Mouse (Mus musculus) layer of hippocampus, postnatal 10 days (tissue): ENCODE data around the gene Dmpk. TPM values are rescaled to one million over a fixed set of nuclear protein-coding genes. Genes with fewer than 3 reads are reported as not detected.

ENCODE experiments used
- DNase-seq, 2 experiments: peaks; one replicate each; pipeline ENCODE4 v3.0.0; 2021; ENCODE audit warnings: low spot score in 2 of 2
- total RNA-seq, 2 experiments: library from RNA; stranded (reverse); gene quantifications; 2 replicates each; pipeline ENCODE4 v1.2.3; 2021

The Dmpk gene
- total RNA-seq, 2 experiments from 2014 or later: 33.3 to 37.2 TPM

DNA sequence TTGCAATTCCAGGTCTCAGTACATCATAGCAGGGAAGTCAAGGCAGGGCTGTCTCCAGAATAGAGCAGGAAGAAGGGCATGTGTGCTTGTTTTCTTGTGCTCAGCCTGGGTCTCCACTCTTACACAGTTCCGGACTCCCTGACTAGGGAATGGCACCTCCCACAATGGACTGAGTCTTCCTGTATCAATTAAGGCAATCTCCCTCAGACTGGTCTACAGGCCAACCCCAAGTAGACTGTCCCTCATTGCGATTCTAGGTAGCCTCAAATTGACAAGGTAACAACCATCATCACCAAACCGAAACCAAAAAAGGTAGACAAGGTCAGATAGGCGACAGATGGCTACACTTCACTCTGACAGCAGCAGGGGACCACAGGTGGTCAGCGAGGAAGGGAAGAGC is 8.4 kb upstream of the Dmpk start:
- no peak for DNase-seq

- DNase-seq: peak; percentile 96
These were observed 7.7 kb upstream of the Dmpk start, which contains the start of gene Dmwd for GRCm38 (mm10) chr7:19075723-19076585. Gene Dmwd (plus strand): TSS chr7:19076227.

DNA sequence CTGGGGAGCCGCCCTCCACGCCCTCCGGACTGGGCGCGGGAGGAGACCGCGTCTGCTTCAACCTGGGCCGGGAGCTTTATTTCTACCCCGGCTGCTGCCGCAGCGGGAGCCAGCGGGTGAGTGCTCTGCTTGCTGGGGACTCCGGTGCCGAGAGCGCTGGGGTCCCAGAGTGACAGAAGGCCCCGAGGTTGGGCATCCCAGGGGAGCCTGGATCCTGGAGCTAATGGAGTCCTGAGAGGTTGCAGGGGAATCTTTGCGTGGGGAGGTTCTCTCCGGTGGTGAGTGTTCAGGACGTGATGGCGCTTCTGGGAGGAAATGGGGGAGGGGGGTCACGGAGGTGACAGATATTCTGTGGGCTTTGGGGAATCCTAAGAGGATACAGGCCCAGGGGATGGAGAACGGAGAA is 7.1 kb upstream of the Dmpk start:
- DNase-seq: peak; percentile 40 to 51

DNA sequence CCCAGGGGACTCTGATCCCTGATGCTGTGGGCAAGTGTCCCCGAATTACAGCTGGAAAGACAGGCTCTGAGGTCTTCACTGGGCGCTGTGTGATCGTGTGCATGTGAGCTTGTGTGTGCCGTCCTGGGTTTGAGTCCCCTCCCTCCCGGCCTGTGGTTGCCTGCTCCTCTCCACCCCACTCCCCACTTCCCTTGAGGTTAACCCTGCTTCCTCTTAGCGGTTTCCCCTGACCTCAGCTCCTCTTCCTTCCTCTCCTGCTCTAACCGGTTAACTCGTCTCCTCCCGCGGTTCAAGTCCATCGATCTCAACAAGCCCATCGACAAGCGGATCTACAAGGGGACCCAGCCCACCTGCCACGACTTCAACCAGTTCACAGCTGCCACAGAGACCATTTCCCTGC is 5.9 kb upstream of the Dmpk start:
- DNase-seq: peak in 1 of 2 experiments; percentile 35

- no peak for DNase-seq
These were observed 4.9 kb upstream of the Dmpk start for GRCm38 (mm10) chr7:19078732-19079131.

DNA sequence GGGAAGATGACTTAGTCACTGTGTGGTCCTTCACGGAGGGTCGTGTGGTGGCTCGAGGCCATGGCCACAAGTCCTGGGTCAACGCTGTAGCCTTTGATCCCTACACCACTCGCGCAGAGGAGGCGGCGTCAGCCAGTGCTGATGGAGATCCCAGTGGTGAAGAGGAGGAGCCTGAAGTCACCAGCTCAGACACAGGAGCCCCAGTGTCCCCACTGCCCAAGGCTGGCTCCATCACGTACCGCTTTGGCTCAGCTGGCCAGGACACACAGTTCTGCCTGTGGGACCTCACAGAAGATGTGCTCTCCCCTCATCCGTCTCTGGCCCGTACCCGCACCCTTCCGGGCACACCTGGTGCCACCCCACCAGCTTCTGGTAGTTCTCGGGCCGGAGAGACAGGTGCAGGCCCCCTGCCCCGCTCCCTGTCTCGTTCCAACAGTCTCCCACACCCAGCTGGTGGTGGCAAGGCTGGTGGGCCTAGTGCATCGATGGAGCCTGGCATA is 3.1 kb upstream of the Dmpk start:
- DNase-seq: no peak

DNA sequence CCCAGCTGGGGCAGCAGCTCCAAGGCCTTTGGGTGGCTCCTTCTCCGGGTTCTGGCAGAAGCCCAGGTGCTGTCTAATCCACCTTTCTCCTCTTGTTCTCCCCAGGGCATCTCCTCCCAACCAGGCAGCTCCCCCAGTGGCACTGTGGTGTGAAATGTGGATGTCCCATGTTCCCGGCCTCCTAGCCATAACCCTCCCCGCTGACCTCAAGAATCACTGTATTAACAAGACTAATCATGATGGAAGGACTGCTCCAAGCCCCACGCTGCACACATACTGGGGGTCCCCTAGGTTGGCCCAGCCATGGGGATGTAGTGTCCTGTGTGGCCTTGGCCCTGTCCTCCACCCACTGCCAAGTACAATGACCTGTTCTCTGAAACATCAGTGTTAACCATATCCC is 1.5 kb upstream of the Dmpk start:
- no peak for DNase-seq

GRCm38 (mm10) chr7:19083096-19083495 is 553 bp upstream of the Dmpk start:
- DNase-seq: no peak

GRCm38 (mm10) chr7:19084277-19084771 is 675 bp downstream of the Dmpk start:
- no peak for DNase-seq

DNA sequence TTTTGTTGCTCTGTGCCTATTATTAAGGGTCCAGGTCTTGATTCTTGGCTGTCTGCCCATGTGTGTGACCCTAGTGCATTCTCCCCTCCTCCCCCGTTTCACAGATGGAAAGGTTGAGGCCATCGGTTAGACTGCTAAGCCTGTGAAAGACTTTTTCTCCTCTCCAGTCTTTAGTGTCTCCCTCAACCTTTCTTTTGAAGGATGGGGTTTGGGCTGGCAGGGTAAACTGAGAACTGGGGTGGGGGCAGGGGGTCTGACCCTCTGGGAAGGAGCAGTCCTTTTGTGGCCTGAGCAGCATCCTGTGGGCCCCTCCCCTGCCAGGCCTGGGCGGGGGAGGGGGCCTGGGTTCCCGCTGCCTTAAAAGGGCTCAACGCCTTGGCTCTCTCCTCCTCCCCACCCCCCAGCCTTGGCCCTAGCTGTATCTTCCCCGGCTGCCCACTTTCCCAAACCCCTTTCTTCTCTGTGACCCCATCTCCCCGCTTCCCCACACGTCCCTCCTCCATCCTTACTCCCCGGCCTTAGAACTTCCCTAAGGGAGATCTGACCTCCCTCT is 1.3 kb downstream of the Dmpk start:
- no peak for DNase-seq

GRCm38 (mm10) chr7:19085495-19085894 is 1.8 kb downstream of the Dmpk start:
- DNase-seq: no peak

- DNase-seq: no peak
These were observed 2.4 kb downstream of the Dmpk start for GRCm38 (mm10) chr7:19086042-19086441.

DNA sequence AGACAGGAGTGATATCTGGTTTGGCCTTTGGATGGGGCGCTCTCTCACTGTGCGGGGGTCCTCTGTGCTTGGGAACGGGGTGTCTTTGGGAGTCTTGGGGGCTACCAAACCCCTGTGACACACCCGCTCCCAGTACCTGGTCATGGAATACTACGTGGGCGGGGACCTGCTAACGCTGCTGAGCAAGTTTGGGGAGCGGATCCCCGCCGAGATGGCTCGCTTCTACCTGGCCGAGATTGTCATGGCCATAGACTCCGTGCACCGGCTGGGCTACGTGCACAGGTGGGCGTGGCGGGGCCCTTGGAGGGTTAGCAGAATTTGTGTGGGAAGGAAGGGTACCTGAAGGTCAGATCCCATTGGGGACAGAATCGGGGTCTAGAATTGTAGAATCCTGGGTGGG is 3.1 kb downstream of the Dmpk start:
- DNase-seq: no peak

GRCm38 (mm10) chr7:19088813-19089212 is 5.2 kb downstream of the Dmpk start:
- peak; percentile 62 to 73 for DNase-seq

GRCm38 (mm10) chr7:19091913-19092312 is 8.3 kb downstream of the Dmpk start:
- DNase-seq: no peak

GRCm38 (mm10) chr7:19092381-19093173 is 8.9 kb downstream of the Dmpk start:
- peak; percentile 48 to 69 for DNase-seq

DNA sequence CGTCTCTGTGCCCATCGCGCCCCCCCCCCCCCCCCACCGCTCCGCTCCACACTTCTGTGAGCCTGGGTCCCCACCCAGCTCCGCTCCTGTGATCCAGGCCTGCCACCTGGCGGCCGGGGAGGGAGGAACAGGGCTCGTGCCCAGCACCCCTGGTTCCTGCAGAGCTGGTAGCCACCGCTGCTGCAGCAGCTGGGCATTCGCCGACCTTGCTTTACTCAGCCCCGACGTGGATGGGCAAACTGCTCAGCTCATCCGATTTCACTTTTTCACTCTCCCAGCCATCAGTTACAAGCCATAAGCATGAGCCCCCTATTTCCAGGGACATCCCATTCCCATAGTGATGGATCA is 9.5 kb downstream of the Dmpk start:
- peak; percentile 81 to 86 for DNase-seq

DNA sequence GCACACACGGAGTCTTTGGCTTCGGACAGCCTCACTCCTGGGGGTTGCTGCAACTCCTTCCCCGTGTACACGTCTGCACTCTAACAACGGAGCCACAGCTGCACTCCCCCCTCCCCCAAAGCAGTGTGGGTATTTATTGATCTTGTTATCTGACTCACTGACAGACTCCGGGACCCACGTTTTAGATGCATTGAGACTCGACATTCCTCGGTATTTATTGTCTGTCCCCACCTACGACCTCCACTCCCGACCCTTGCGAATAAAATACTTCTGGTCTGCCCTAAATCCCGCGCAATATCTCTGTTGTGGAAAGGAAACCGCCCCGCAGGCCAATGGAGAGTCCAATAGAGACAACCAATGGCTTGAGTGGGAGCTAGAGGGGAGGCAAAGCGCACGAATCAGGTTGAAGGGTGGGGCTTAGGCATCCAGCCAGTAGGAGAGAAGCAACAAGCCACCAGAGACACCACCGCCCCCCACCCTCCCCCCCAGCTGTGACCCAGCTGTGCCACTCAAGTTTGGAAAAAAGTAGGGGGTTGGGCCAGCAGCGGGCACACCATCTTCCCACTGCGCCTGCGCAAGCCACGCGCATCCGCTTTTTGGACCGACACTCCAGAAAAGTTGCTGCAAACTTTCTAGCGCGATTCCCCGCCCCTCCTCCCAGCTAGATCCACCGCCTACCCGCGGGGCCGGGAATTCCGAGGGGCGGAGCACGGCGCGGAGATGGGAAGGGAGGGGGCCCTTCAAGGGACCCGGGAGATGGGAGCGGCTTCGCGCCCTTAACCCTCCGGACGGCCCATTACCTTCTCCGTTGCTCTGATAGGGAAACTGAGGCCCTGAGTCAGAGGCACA is 10.1 kb downstream of the Dmpk start:
- DNase-seq: peak; percentile 85 to 87

GRCm38 (mm10) chr7:19094471-19094825 is 10.8 kb downstream of the Dmpk start, which contains the start of gene Six5:
Gene Six5 (plus strand): TSS chr7:19094594.
- peak in 1 of 2 experiments; percentile 55 for DNase-seq
